In genomic region chr19:52624310-52624709, GRCm38 (mm10) we compare ENCODE assay signal across 18 mouse cellular contexts.
DNase-seq lines count a peak whose midpoint lies in the region; ATAC-seq and TF ChIP-seq lines count a peak whose summit lies in the region.
"Had no signal": no experiment of that assay in that cellular context is flagged by ENCODE, and none has a peak within 500 bp of the region (broad histone marks: within the 10 kb centered on the region; RNA-seq: fewer than 3 reads in every experiment).

No protein-coding gene starts in this region.

- H3K4me1 ChIP-seq in brown adipose tissue, adult 24 weeks (ENCODE audit: control insufficient read depth, insufficient read depth, insufficient read length, low read length), result no peaks in the 10 kb centered on the region
- H3K4me1 ChIP-seq: hindbrain, embryonic 12.5 days; intestine, embryonic 15.5 days; limb, embryonic 15.5 days; midbrain, embryonic 13.5 days had no signal

- ATAC-seq in frontal cortex, adult (ENCODE audit: low TSS enrichment), result peak; percentile 70
- ATAC-seq in activated CD4-positive, CD25-positive, alpha-beta regulatory T cell, adult 4 months, result no peak
- ATAC-seq: intestine, embryonic 15.5 days; liver, postnatal 0 days; midbrain, embryonic 13.5 days had no signal

- DNase-seq in left cerebral cortex, adult 2 months (ENCODE audit: extremely low spot score in 1 of 2, low spot score in 2 of 2), result peak in 1 of 2 experiments; percentile 11
- no peak for DNase-seq in left cerebral cortex, adult 18-20 months (ENCODE audit: low spot score in 2 of 2)
- DNase-seq in lung, postnatal 10 days, result peak; percentile 5
- DNase-seq in cerebellum, postnatal 4 days (ENCODE audit: low spot score in 2 of 2), result no peak
- DNase-seq: adrenal gland, postnatal 14 days; cerebellum, postnatal 10 days; heart, adult 18-20 months; liver, postnatal 0 days; thymus, adult 2 months had no signal

- intact Hi-C loops in left cerebral cortex, adult 2 months (cut with DNase I), result no loop called here

- H3K4me3 ChIP-seq in left cerebral cortex, adult 2 months, result no peak overlapping the region
- H3K4me3 ChIP-seq in brown adipose tissue, adult 24 weeks (ENCODE audit: insufficient read depth, low read depth, low read length), result no peak overlapping the region
- H3K4me3 ChIP-seq: embryonic facial prominence, embryonic 10.5 days; erythroblast, embryonic 14.5 days; hindbrain, embryonic 12.5 days; intestine, embryonic 15.5 days; limb, embryonic 15.5 days; midbrain, embryonic 13.5 days had no signal

- peak overlapping the region; percentile 51 for H3K27ac ChIP-seq in left cerebral cortex, adult 2 months
- peak overlapping the region; percentile 14 for H3K27ac ChIP-seq in brown adipose tissue, adult 24 weeks (replicated peaks; ENCODE audit: low read depth, low read length)
- H3K27ac ChIP-seq: embryonic facial prominence, embryonic 10.5 days; hindbrain, embryonic 12.5 days; intestine, embryonic 15.5 days; limb, embryonic 15.5 days; midbrain, embryonic 13.5 days had no signal

- no peak for TF ChIP-seq CTCF in left cerebral cortex, adult 2 months (IDR thresholded peaks at IDR 0.05)
